Mouse (Mus musculus): ENCODE data around the gene Poldip2. TPM values are rescaled to one million over a fixed set of nuclear protein-coding genes. Genes with fewer than 3 reads are reported as not detected.

Gene Poldip2
- total RNA-seq, 1 experiment, result 88.3 TPM

DNA sequence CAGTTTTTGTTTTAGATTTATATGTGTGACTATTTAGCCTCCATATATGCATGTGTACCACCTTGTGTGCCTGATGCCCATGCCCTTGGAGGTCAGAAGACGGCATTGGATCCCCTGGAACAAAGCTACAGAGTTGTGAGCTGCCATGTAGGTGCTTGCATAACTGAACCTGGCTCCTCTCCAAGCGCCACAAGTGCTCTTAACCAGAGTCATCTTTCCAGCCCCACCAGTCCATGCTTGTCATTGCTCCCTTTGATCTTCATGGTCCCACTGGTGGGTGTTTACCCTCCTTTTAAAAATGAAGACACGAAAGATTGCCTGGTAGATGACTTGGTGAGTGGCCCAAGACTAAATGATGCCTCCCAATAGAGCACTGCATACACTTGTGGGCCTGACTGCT is 28.4 kb downstream of the Poldip2 start:
- no peak for DNase-seq (ENCODE audit: low read depth, low spot score)
- Histone ChIP-seq H3K9ac (ENCODE audit: insufficient read depth, low read depth, low read length, poor library complexity, severe bottlenecking) (no peak overlapping the region), H3K4me3 (ENCODE audit: insufficient read depth in 1 of 2, low read depth in 1 of 2, low read length in 2 of 2, poor library complexity in 1 of 2, severe bottlenecking in 1 of 2) (no peak overlapping the region), H3K9me3 (ENCODE audit: control insufficient read depth, insufficient read depth, low read depth, low read length) (no peaks in the 10 kb centered on the region), H3K4me1 (ENCODE audit: control insufficient read depth in 2 of 2, insufficient read depth in 2 of 2, low read length in 2 of 2, poor library complexity in 1 of 2) (peaks cover 0 to 4% of the 10 kb centered on the region in 2 experiments; a peak in 1 of 4 replicates), H3K27ac (ENCODE audit: insufficient read depth, low read depth, low read length, poor library complexity, severe bottlenecking) (no peak overlapping the region), H3K36me3 (ENCODE audit: control insufficient read depth, insufficient read depth, low read length, poor library complexity, severe bottlenecking) (peaks cover 32% of the 10 kb centered on the region)
- in situ Hi-C loops (cut with MboI; ENCODE audit: low sequenced_read_pairs in 2 of 2, unreplicated experiment in 2 of 2), result no loop called here
- TF ChIP-seq ZC3H11A (IDR thresholded peaks at IDR 0.05; ENCODE audit: borderline replicate concordance, low read depth, low read length) (no peak), ZNF384 (IDR thresholded peaks at IDR 0.05; ENCODE audit: low read depth, low read length) (no peak), HCFC1 (IDR thresholded peaks at IDR 0.05; ENCODE audit: borderline replicate concordance, insufficient read depth, low read length) (no peak), CHD2 (IDR thresholded peaks at IDR 0.05; ENCODE audit: low read depth, low read length) (no peak), MAFK (IDR thresholded peaks at IDR 0.05; ENCODE audit: insufficient read depth, low read depth, low read length) (no peak)

DNA sequence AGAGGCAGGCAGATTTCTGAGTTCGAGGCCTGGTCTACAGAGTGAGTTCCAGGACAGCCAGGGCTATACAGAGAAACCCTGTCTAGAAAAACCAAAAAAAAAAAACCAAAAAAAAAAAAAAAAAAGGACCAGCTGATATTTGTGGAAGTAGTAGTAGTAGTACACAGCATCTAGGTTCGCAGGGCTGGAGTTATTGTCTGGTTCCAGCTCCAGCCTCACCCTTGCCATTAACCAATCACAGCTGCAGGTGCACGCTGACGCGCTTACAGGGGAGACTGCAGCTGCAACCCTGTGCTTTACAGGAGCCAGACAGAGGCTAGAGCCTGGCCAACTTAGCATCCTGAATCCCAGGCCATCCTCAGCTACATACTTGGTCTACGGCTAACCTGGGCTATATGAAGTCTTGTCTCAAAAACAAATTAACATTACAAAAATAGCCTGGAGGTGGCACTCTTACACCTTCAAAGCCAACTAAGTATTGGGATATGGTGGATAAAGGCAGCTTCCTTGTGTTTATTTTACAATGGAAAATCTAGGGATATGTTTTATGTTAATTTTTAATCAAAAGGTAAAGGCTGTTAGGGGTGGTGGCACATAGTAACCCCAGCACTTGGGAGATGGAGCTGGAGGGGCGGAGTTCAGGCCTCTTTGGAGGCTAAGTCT is 32.6 kb downstream of the Poldip2 start:
- Histone ChIP-seq H3K27ac (ENCODE audit: insufficient read depth, low read depth, low read length, poor library complexity, severe bottlenecking) (0 out of 2 replicates have a peak overlapping the region, but pooled peaks have one; percentile 8), H3K9me3 (ENCODE audit: control insufficient read depth, insufficient read depth, low read depth, low read length) (no peaks in the 10 kb centered on the region), H3K4me3 (ENCODE audit: insufficient read depth in 1 of 2, low read depth in 1 of 2, low read length in 2 of 2, poor library complexity in 1 of 2, severe bottlenecking in 1 of 2) (no peak overlapping the region), H3K36me3 (ENCODE audit: control insufficient read depth, insufficient read depth, low read length, poor library complexity, severe bottlenecking) (peaks cover 26% of the 10 kb centered on the region), H3K9ac (ENCODE audit: insufficient read depth, low read depth, low read length, poor library complexity, severe bottlenecking) (no peak overlapping the region), H3K4me1 (ENCODE audit: control insufficient read depth in 2 of 2, insufficient read depth in 2 of 2, low read length in 2 of 2, poor library complexity in 1 of 2) (peaks cover 7 to 9% of the 10 kb centered on the region in 2 experiments; a peak in 2 of 4 replicates)
- no peak for TF ChIP-seq ZNF384 (IDR thresholded peaks at IDR 0.05; ENCODE audit: low read depth, low read length)
- TF ChIP-seq HCFC1 (IDR thresholded peaks at IDR 0.05; ENCODE audit: borderline replicate concordance, insufficient read depth, low read length), result no peak
- TF ChIP-seq MAFK (IDR thresholded peaks at IDR 0.05; ENCODE audit: insufficient read depth, low read depth, low read length), result no peak
- TF ChIP-seq CHD2 (IDR thresholded peaks at IDR 0.05; ENCODE audit: low read depth, low read length), result no peak
- TF ChIP-seq ZC3H11A (IDR thresholded peaks at IDR 0.05; ENCODE audit: borderline replicate concordance, low read depth, low read length), result no peak
- in situ Hi-C loops (cut with MboI; ENCODE audit: low sequenced_read_pairs in 2 of 2, unreplicated experiment in 2 of 2), result no loop called here
- DNase-seq (ENCODE audit: low read depth, low spot score), result no peak

DNA sequence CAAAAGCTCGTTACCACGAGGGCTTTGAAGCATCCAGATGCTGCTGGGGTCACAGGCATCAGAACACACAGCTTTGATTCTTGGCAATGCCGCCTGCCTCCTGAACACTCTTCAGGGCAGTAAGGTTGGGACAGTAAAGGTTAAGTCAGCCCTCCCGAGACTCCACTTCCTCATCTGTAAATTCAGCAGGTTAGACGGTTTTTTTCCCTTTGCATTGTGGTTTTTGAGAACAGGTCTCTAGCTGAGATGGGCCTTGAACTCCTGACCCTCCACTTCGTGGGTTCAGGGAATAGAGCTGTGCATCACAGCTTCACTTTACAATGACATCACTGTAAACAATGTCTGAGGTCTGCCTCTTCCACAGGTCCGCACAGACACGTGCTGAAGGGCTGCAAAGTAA is 33.2 kb downstream of the Poldip2 start:
- Histone ChIP-seq H3K36me3 (ENCODE audit: control insufficient read depth, insufficient read depth, low read length, poor library complexity, severe bottlenecking) (peaks cover 26% of the 10 kb centered on the region), H3K9ac (ENCODE audit: insufficient read depth, low read depth, low read length, poor library complexity, severe bottlenecking) (no peak overlapping the region), H3K4me1 (ENCODE audit: control insufficient read depth in 2 of 2, insufficient read depth in 2 of 2, low read length in 2 of 2, poor library complexity in 1 of 2) (peaks cover 7 to 9% of the 10 kb centered on the region in 2 experiments; a peak in 2 of 4 replicates), H3K4me3 (ENCODE audit: insufficient read depth in 1 of 2, low read depth in 1 of 2, low read length in 2 of 2, poor library complexity in 1 of 2, severe bottlenecking in 1 of 2) (no peak overlapping the region), H3K9me3 (ENCODE audit: control insufficient read depth, insufficient read depth, low read depth, low read length) (no peaks in the 10 kb centered on the region), H3K27ac (ENCODE audit: insufficient read depth, low read depth, low read length, poor library complexity, severe bottlenecking) (0 out of 2 replicates have a peak overlapping the region, but pooled peaks have one; percentile 8)
- TF ChIP-seq ZC3H11A (IDR thresholded peaks at IDR 0.05; ENCODE audit: borderline replicate concordance, low read depth, low read length) (no peak), MAFK (IDR thresholded peaks at IDR 0.05; ENCODE audit: insufficient read depth, low read depth, low read length) (no peak), HCFC1 (IDR thresholded peaks at IDR 0.05; ENCODE audit: borderline replicate concordance, insufficient read depth, low read length) (no peak), CHD2 (IDR thresholded peaks at IDR 0.05; ENCODE audit: low read depth, low read length) (no peak), ZNF384 (IDR thresholded peaks at IDR 0.05; ENCODE audit: low read depth, low read length) (no peak)
- no peak for DNase-seq (ENCODE audit: low read depth, low spot score)
- in situ Hi-C loops (cut with MboI; ENCODE audit: low sequenced_read_pairs in 2 of 2, unreplicated experiment in 2 of 2), result no loop called here

DNA sequence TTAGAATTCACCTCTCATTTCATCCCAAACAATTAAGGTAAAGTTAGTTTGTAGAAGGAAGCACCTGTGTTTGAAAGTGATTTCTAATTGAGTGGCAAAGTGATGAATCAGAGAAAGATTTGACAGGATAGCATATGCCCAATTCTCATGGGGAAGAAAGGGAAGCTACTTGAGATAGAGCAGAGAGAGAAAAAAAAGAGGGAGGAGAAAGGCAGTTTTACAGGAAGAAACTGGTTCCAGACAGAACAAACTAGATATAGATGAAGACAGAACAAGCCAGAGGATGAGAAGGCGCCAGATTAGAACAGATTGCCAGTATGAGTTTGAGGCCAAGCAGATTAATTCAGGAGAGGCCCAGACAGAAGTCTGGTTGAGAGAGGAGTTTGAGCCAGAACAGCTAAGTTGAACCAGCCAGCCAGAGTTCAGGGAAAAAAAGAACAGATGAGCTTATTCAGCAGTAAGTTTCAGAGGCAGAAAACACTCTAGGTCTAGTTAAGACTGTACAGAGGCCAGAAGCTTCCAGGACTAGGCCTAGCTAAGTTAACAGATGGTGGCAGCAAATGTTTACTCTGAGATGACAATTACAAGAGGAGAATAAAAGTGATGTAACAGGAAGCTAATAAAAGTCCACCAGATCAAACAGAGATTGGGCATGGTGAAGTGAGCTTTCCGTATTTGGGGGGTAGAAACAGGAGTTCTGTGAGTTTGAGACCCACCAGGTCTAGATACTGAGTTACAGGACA is 35.9 kb downstream of the Poldip2 start:
- H3K9me3 ChIP-seq (ENCODE audit: control insufficient read depth, insufficient read depth, low read depth, low read length), result no peaks in the 10 kb centered on the region
- in situ Hi-C loops (cut with MboI; ENCODE audit: low sequenced_read_pairs in 2 of 2, unreplicated experiment in 2 of 2), result no loop called here
- DNase-seq (ENCODE audit: low read depth, low spot score), result no peak
- H3K36me3 ChIP-seq (ENCODE audit: control insufficient read depth, insufficient read depth, low read length, poor library complexity, severe bottlenecking), result peaks cover 7% of the 10 kb centered on the region
- TF ChIP-seq CHD2 (IDR thresholded peaks at IDR 0.05; ENCODE audit: low read depth, low read length) (no peak), ZNF384 (IDR thresholded peaks at IDR 0.05; ENCODE audit: low read depth, low read length) (no peak), MAFK (IDR thresholded peaks at IDR 0.05; ENCODE audit: insufficient read depth, low read depth, low read length) (no peak), HCFC1 (IDR thresholded peaks at IDR 0.05; ENCODE audit: borderline replicate concordance, insufficient read depth, low read length) (no peak), ZC3H11A (IDR thresholded peaks at IDR 0.05; ENCODE audit: borderline replicate concordance, low read depth, low read length) (no peak)
- peak overlapping the region; percentile 42; the same call in 1 of the 2 replicates for H3K9ac ChIP-seq (ENCODE audit: insufficient read depth, low read depth, low read length, poor library complexity, severe bottlenecking)
- H3K4me3 ChIP-seq (ENCODE audit: insufficient read depth in 1 of 2, low read depth in 1 of 2, low read length in 2 of 2, poor library complexity in 1 of 2, severe bottlenecking in 1 of 2), result no peak overlapping the region
- H3K4me1 ChIP-seq (ENCODE audit: control insufficient read depth in 2 of 2, insufficient read depth in 2 of 2, low read length in 2 of 2, poor library complexity in 1 of 2), result peaks cover 7 to 9% of the 10 kb centered on the region in 2 experiments; a peak in 2 of 4 replicates
- no peak overlapping the region for H3K27ac ChIP-seq (ENCODE audit: insufficient read depth, low read depth, low read length, poor library complexity, severe bottlenecking)

Data from ES-E14 (cell line).